Mouse (Mus musculus) neural tube, embryonic 11.5 days (tissue): ENCODE data around the gene Adk. TPM values are rescaled to one million over a fixed set of nuclear protein-coding genes. Genes with fewer than 3 reads are reported as not detected.
"Not testable (repeated sequence)": the region's sequence is repeated elsewhere in the genome, so short reads cannot be mapped to it uniquely, and the experiment has no call there.

ENCODE experiments used
- ATAC-seq: fragments of 200-750 bp; cut with Nextera tagmentation; 2 replicates; pipeline ENCODE4 v1.8.0; 2017; ENCODE audit warnings: moderate number of reproducible peaks, mild to moderate bottlenecking, moderate TSS enrichment, moderate library complexity; ENCODE audit not compliant: insufficient read depth, low FRiP score, low TSS enrichment
- DNase-seq: peaks from one replicate; pipeline ENCODE4 v3.0.0-alpha.2; 2015; ENCODE audit warnings: low spot score
- H3K27ac ChIP-seq: fragments of 300-500 bp; sonication (generic); 2 replicates; pipeline ENCODE4 v1.5.1; 2014; ENCODE audit warnings: low read depth, mild to moderate bottlenecking, low read length
- H3K27me3 ChIP-seq: fragments of 300-500 bp; sonication (generic); 2 replicates; pipeline ENCODE4 v1.6.1; 2014; ENCODE audit warnings: mild to moderate bottlenecking, low read length, mixed read lengths; ENCODE audit not compliant: control insufficient read depth, insufficient read depth
- H3K36me3 ChIP-seq: fragments of 300-500 bp; sonication (generic); 2 replicates; pipeline ENCODE4 v1.6.1; 2014; ENCODE audit warnings: mild to moderate bottlenecking, low read length, moderate library complexity, mixed read lengths; ENCODE audit not compliant: control insufficient read depth, insufficient read depth
- H3K4me1 ChIP-seq: fragments of 300-500 bp; sonication (generic); 2 replicates; pipeline ENCODE4 v1.6.1; 2014; ENCODE audit warnings: low read length, mixed read lengths; ENCODE audit not compliant: control insufficient read depth, insufficient read depth
- H3K4me2 ChIP-seq: fragments of 300-500 bp; sonication (generic); 2 replicates; pipeline ENCODE4 v1.6.1; 2014; ENCODE audit warnings: low read depth, mild to moderate bottlenecking, moderate library complexity
- H3K4me3 ChIP-seq: fragments of 300-500 bp; sonication (generic); 2 replicates; pipeline ENCODE4 v1.5.1; 2014; ENCODE audit warnings: low read depth, low read length
- H3K9ac ChIP-seq: fragments of 300-500 bp; sonication (generic); 2 replicates; pipeline ENCODE4 v1.6.1; 2014; ENCODE audit warnings: mild to moderate bottlenecking, low read length
- H3K9me3 ChIP-seq: fragments of 300-500 bp; sonication (generic); 2 replicates; pipeline ENCODE4 v1.6.1; 2016; ENCODE audit warnings: low read length; ENCODE audit not compliant: control insufficient read depth
- WGBS: fragments of 180-500 bp; shearing (Covaris S2); extraction: QIAGEN DNeasy Blood & Tissue Kit; methylation state at CpG from one replicate; pipeline ENCODE4 v1.1.7; 2014; 5-methylcytosine and 5-hydroxymethylcytosine counted together
- polyA plus RNA-seq: library from polyadenylated mRNA; unstranded; fragments of >200 nt; fragmentation: Nextera tagmentation; extraction: Ambion mirVana; gene quantifications from 2 replicates; pipeline ENCODE4 v1.2.1, GENCODE M21; 2014

Gene Adk
- polyA plus RNA-seq, 1 experiment from 2014 or later = 106 TPM

- ATAC-seq = no peak
Observed at GRCm38 (mm10) chr14:21086827-21087351, 34.5 kb downstream of the Adk start.

GRCm38 (mm10) chr14:21087390-21088060 lies 35.2 kb downstream of the Adk start:
- Histone ChIP-seq H3K4me1 (peaks cover 8% of the 10 kb centered on the region), H3K36me3 (no peaks in the 10 kb centered on the region), H3K27ac (0 out of 2 replicates have a peak overlapping the region, but pooled peaks have one; percentile 35), H3K4me2 (no peak overlapping the region), H3K27me3 (no peaks in the 10 kb centered on the region), H3K9ac (no peak overlapping the region), H3K4me3 (no peak overlapping the region), H3K9me3 (no peaks in the 10 kb centered on the region)
- ATAC-seq = no peak
- no peak for DNase-seq
- 62% methylated on average over 4 of the region's 4 CpGs for WGBS

More at GRCm38 (mm10) chr14:21086827-21087351, 34.5 kb downstream of the Adk start:
- H3K4me1 ChIP-seq = peaks cover 8% of the 10 kb centered on the region
- WGBS = 43% methylated on average over 7 of the region's 7 CpGs
- DNase-seq = no peak
- no peaks in the 10 kb centered on the region for H3K36me3 ChIP-seq
- 0 out of 2 replicates have a peak overlapping the region, but pooled peaks have one; percentile 35 for H3K27ac ChIP-seq
- no peak overlapping the region for H3K4me2 ChIP-seq
- no peak overlapping the region for H3K4me3 ChIP-seq
- no peaks in the 10 kb centered on the region for H3K9me3 ChIP-seq
- no peaks in the 10 kb centered on the region for H3K27me3 ChIP-seq
- H3K9ac ChIP-seq = no peak overlapping the region

- ATAC-seq = no peak
- WGBS = 38% methylated on average over 3 of the region's 3 CpGs
Observed at GRCm38 (mm10) chr14:21088731-21089130, 36.4 kb downstream of the Adk start.

DNA sequence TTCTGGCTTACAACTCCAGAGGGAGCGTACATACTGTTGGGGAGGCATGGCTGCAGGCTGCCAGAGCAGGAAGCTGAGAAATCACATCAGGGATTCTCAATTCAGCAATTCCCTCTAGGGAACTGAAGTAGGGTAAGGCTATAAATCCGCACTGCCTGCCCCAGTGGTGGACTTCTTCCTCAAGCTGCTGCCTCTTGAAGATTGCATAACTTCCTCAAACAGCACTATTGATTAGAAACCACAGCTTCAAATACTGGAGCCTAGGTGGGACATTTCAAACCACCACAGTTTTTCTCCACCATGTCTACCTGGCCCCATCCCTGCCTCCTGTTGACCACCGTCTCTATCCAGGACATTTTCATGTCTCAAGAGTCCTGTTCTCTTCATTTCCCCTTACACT lies 38.0 kb downstream of the Adk start:
- ATAC-seq = no peak
- peaks cover 8% of the 10 kb centered on the region for H3K4me1 ChIP-seq
- H3K27me3 ChIP-seq = no peaks in the 10 kb centered on the region
- no peak overlapping the region for H3K4me2 ChIP-seq
- H3K9me3 ChIP-seq = no peaks in the 10 kb centered on the region
- WGBS = 68% methylated on average over 3 of the region's 3 CpGs
- DNase-seq = no peak
- H3K9ac ChIP-seq = no peak overlapping the region
- no peaks in the 10 kb centered on the region for H3K36me3 ChIP-seq
- H3K4me3 ChIP-seq = no peak overlapping the region
- H3K27ac ChIP-seq = no peak overlapping the region

More at GRCm38 (mm10) chr14:21088731-21089130, 36.4 kb downstream of the Adk start:
- DNase-seq = no peak
- Histone ChIP-seq H3K36me3 (no peaks in the 10 kb centered on the region), H3K4me3 (no peak overlapping the region), H3K9me3 (no peaks in the 10 kb centered on the region), H3K27ac (no peak overlapping the region), H3K9ac (no peak overlapping the region), H3K4me1 (peaks cover 8% of the 10 kb centered on the region), H3K27me3 (no peaks in the 10 kb centered on the region), H3K4me2 (no peak overlapping the region)

GRCm38 (mm10) chr14:21090930-21091486 lies 38.6 kb downstream of the Adk start:
- H3K27ac ChIP-seq = no peak overlapping the region
- no peak overlapping the region for H3K4me3 ChIP-seq
- no peaks in the 10 kb centered on the region for H3K36me3 ChIP-seq
- H3K9me3 ChIP-seq = no peaks in the 10 kb centered on the region
- H3K4me1 ChIP-seq = peaks cover 8% of the 10 kb centered on the region
- ATAC-seq (no peak), DNase-seq (no peak)
- H3K9ac ChIP-seq = no peak overlapping the region
- WGBS = 95% methylated on average over 3 of the region's 3 CpGs
- no peak overlapping the region for H3K4me2 ChIP-seq
- no peaks in the 10 kb centered on the region for H3K27me3 ChIP-seq

- not testable (repeated sequence) for H3K36me3 ChIP-seq, H3K4me1 ChIP-seq, DNase-seq, ATAC-seq, H3K9ac ChIP-seq, H3K4me2 ChIP-seq, H3K27ac ChIP-seq, H3K27me3 ChIP-seq, H3K4me3 ChIP-seq, H3K9me3 ChIP-seq
Observed at GRCm38 (mm10) chr14:21094161-21094560, 41.8 kb downstream of the Adk start.

DNA sequence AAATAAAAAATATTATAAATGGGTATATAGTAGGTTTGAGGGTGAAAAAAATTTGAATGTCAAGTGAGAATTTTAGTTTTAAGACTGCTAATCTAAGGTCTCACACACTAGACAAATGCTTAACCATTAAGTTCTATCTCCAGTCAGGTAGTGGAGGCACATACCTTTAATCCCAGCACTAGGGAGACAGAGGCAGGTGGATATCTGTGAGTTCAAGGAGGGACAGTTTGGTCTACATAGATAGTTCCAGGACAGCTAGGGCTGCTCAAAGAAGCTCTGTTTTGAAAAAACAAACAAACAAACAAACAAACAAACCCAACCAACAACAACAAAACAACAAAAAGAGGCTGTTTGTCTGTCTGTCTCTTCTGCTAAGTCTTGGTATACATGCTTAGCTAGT lies 43.9 kb downstream of the Adk start:
- Histone ChIP-seq H3K4me1 (no peaks in the 10 kb centered on the region), H3K9me3 (no peaks in the 10 kb centered on the region), H3K36me3 (no peaks in the 10 kb centered on the region), H3K4me2 (no peak overlapping the region), H3K27me3 (no peaks in the 10 kb centered on the region), H3K4me3 (no peak overlapping the region), H3K9ac (no peak overlapping the region), H3K27ac (no peak overlapping the region)
- ATAC-seq = no peak
- DNase-seq = no peak

DNA sequence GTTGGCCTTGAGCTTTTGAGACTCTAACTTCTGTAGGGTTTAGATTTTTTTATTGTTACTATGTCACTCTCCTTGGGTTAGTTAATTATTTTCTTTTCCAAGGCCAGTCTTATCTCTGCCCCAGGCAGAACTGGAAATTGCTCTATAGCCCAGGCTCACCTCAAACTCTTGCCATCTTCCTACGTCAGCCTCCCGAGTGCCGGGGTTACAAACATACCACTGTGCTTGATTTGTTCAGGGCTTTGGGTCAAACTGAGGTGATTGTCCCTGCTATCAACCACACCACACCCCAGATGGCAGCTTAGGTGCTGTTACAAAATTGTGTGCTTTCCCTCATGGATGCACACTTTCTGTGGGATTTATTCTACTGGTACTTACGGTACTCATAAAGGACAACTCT lies 44.3 kb downstream of the Adk start:
- 79% methylated on average over 4 of the region's 4 CpGs for WGBS
- DNase-seq = no peak

GRCm38 (mm10) chr14:21099371-21099770 lies 47.0 kb downstream of the Adk start:
- WGBS = 71% methylated on average over 7 of the region's 7 CpGs
- no peaks in the 10 kb centered on the region for H3K27me3 ChIP-seq
- H3K9me3 ChIP-seq = no peaks in the 10 kb centered on the region
- ATAC-seq (no peak), DNase-seq (no peak)
- H3K36me3 ChIP-seq = no peaks in the 10 kb centered on the region
- H3K27ac ChIP-seq = no peak overlapping the region
- H3K4me1 ChIP-seq = no peaks in the 10 kb centered on the region
- no peak overlapping the region for H3K4me2 ChIP-seq
- H3K9ac ChIP-seq = no peak overlapping the region
- H3K4me3 ChIP-seq = no peak overlapping the region

More for the DNA sequence above, 44.3 kb downstream of the Adk start:
- Histone ChIP-seq H3K36me3 (no peaks in the 10 kb centered on the region), H3K4me1 (no peaks in the 10 kb centered on the region), H3K9ac (no peak overlapping the region), H3K9me3 (no peaks in the 10 kb centered on the region), H3K27ac (no peak overlapping the region), H3K4me3 (no peak overlapping the region), H3K4me2 (no peak overlapping the region), H3K27me3 (no peaks in the 10 kb centered on the region)
- no peak for ATAC-seq
